ENCODE assay signal across 17 mouse cellular contexts in the genomic region with DNA sequence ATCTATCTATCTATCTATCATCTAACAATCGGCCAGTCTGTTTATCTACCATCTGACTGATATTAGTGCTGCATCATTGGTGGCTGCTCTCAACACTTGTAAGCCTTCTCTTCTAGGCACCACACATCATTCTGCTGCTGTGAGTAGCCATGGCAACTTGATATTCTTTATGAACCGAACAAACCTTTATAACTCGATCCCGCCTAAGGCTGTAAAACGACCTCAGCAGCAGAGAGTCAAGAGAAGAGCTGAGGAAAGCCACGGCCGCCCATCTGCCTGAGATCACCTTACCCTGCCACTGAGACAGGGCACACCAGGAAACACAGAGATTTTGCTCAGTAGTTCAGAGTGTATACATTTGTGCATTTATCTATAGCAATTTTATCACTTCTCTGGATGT.
DNase-seq lines count a peak whose midpoint lies in the region; ATAC-seq and TF ChIP-seq lines count a peak whose summit lies in the region.
"Had no signal": no experiment of that assay in that cellular context is flagged by ENCODE, and none has a peak within 500 bp of the region (broad histone marks: within the 10 kb centered on the region; RNA-seq: fewer than 3 reads in every experiment).

No protein-coding gene starts in this region.

- no peak overlapping the region for H3K4me3 ChIP-seq in forebrain, embryonic 14.5 days (ENCODE audit: low read depth, low read length)
- H3K4me3 ChIP-seq in forebrain, embryonic 11.5 days (ENCODE audit: low read depth, low read length) = no peak overlapping the region
- no peak overlapping the region for H3K4me3 ChIP-seq in kidney, embryonic 15.5 days (replicated peaks)
- no peak overlapping the region for H3K4me3 ChIP-seq in embryonic facial prominence, embryonic 11.5 days (ENCODE audit: low read depth, low read length)
- no peak overlapping the region for H3K4me3 ChIP-seq in midbrain, embryonic 16.5 days (ENCODE audit: low read depth, low read length)
- H3K4me3 ChIP-seq in liver, postnatal 0 days (ENCODE audit: low read depth, low read length) = no peak overlapping the region
- H3K4me3 ChIP-seq: embryonic facial prominence, embryonic 15.5 days; liver, embryonic 13.5 days; lung, embryonic 15.5 days had no signal

- DNase-seq in forebrain, embryonic 14.5 days (ENCODE audit: low spot score) = peak; percentile 25
- DNase-seq in forebrain, embryonic 11.5 days (ENCODE audit: low spot score) = no peak
- DNase-seq in kidney, postnatal 14 days = no peak
- peak; percentile 54 for DNase-seq in embryonic facial prominence, embryonic 11.5 days (ENCODE audit: low spot score)
- no peak for DNase-seq in liver, postnatal 0 days
- DNase-seq in gastrocnemius, postnatal 10 days = no peak
- DNase-seq: adrenal gland, adult 2 months; cerebellum, adult 9-11 months; kidney, adult 11 months; kidney, postnatal 25 days; liver, embryonic 13.5 days; right cerebral cortex, postnatal 14 days; thymus, postnatal 36 days had no signal

- TF ChIP-seq EP300 in liver, postnatal 0 days (IDR thresholded peaks at IDR 0.05; ENCODE audit: low read depth) = no peak

- no peaks in the 10 kb centered on the region for H3K36me3 ChIP-seq in forebrain, embryonic 14.5 days (ENCODE audit: control insufficient read depth, insufficient read depth, low read length)
- no peaks in the 10 kb centered on the region for H3K36me3 ChIP-seq in forebrain, embryonic 11.5 days (ENCODE audit: control insufficient read depth, insufficient read depth, low read length)
- H3K36me3 ChIP-seq in kidney, embryonic 15.5 days = no peaks in the 10 kb centered on the region
- H3K36me3 ChIP-seq in embryonic facial prominence, embryonic 11.5 days (replicated peaks; ENCODE audit: control insufficient read depth, insufficient read depth, low read depth, low read length) = no peaks in the 10 kb centered on the region
- H3K36me3 ChIP-seq in midbrain, embryonic 16.5 days (ENCODE audit: control insufficient read depth, insufficient read depth, low read length) = no peaks in the 10 kb centered on the region
- H3K36me3 ChIP-seq in liver, postnatal 0 days (replicated peaks; ENCODE audit: insufficient read depth, low read length) = no peaks in the 10 kb centered on the region
- H3K36me3 ChIP-seq: embryonic facial prominence, embryonic 15.5 days; liver, embryonic 13.5 days; lung, embryonic 15.5 days had no signal

- no peak for TF ChIP-seq CTCF in liver, postnatal 0 days (IDR thresholded peaks at IDR 0.05; ENCODE audit: low read depth)

- H3K9ac ChIP-seq in forebrain, embryonic 14.5 days (ENCODE audit: low read length) = no peak overlapping the region
- no peak overlapping the region for H3K9ac ChIP-seq in forebrain, embryonic 11.5 days (ENCODE audit: low read length)
- H3K9ac ChIP-seq in kidney, embryonic 15.5 days = no peak overlapping the region
- H3K9ac ChIP-seq in embryonic facial prominence, embryonic 11.5 days (replicated peaks; ENCODE audit: low read length) = no peak overlapping the region
- H3K9ac ChIP-seq in midbrain, embryonic 16.5 days (ENCODE audit: low read depth, low read length) = no peak overlapping the region
- no peak overlapping the region for H3K9ac ChIP-seq in liver, postnatal 0 days (replicated peaks)
- H3K9ac ChIP-seq: embryonic facial prominence, embryonic 15.5 days; liver, embryonic 13.5 days; lung, embryonic 15.5 days had no signal

- no peak overlapping the region for H3K27ac ChIP-seq in forebrain, embryonic 14.5 days (ENCODE audit: low read depth, low read length)
- no peak overlapping the region for H3K27ac ChIP-seq in forebrain, embryonic 11.5 days (ENCODE audit: low read depth, low read length)
- peak overlapping the region; percentile 66 for H3K27ac ChIP-seq in kidney, embryonic 15.5 days
- no peak overlapping the region for H3K27ac ChIP-seq in embryonic facial prominence, embryonic 11.5 days (replicated peaks; ENCODE audit: low read depth, low read length)
- peak overlapping the region; percentile 3 for H3K27ac ChIP-seq in midbrain, embryonic 16.5 days (ENCODE audit: low read length)
- no peak overlapping the region for H3K27ac ChIP-seq in liver, postnatal 0 days (ENCODE audit: low read depth)
- H3K27ac ChIP-seq: embryonic facial prominence, embryonic 15.5 days; liver, embryonic 13.5 days; lung, embryonic 15.5 days had no signal

- no peaks in the 10 kb centered on the region for H3K27me3 ChIP-seq in forebrain, embryonic 14.5 days (replicated peaks; ENCODE audit: control insufficient read depth, insufficient read depth, low read length)
- H3K27me3 ChIP-seq in forebrain, embryonic 11.5 days (ENCODE audit: control insufficient read depth, insufficient read depth, low read length) = no peaks in the 10 kb centered on the region
- H3K27me3 ChIP-seq in kidney, embryonic 15.5 days = no peaks in the 10 kb centered on the region
- H3K27me3 ChIP-seq in embryonic facial prominence, embryonic 11.5 days (ENCODE audit: control insufficient read depth, insufficient read depth, low read length) = no peaks in the 10 kb centered on the region
- no peaks in the 10 kb centered on the region for H3K27me3 ChIP-seq in midbrain, embryonic 16.5 days (ENCODE audit: control insufficient read depth, insufficient read depth, low read depth, low read length)
- no peaks in the 10 kb centered on the region for H3K27me3 ChIP-seq in liver, postnatal 0 days (ENCODE audit: insufficient read depth, low read length)
- H3K27me3 ChIP-seq: liver, embryonic 13.5 days had no signal

- 0 out of 2 replicates have a peak, but pooled peaks cover 7% of the 10 kb centered on the region for H3K9me3 ChIP-seq in forebrain, embryonic 14.5 days (replicated peaks; ENCODE audit: control insufficient read depth, low read length)
- H3K9me3 ChIP-seq in forebrain, embryonic 11.5 days (ENCODE audit: control insufficient read depth, low read length) = no peaks in the 10 kb centered on the region; the same call in 1 of the 2 replicates
- peaks cover 5% of the 10 kb centered on the region; the same call in 1 of the 2 replicates for H3K9me3 ChIP-seq in kidney, embryonic 15.5 days (replicated peaks)
- no peaks in the 10 kb centered on the region for H3K9me3 ChIP-seq in embryonic facial prominence, embryonic 11.5 days (replicated peaks; ENCODE audit: control insufficient read depth, low read length)
- peaks cover 4% of the 10 kb centered on the region for H3K9me3 ChIP-seq in midbrain, embryonic 16.5 days (replicated peaks; ENCODE audit: control insufficient read depth, low read length, poor library complexity, severe bottlenecking)
- no peaks in the 10 kb centered on the region for H3K9me3 ChIP-seq in liver, postnatal 0 days (ENCODE audit: low read length)
- H3K9me3 ChIP-seq: embryonic facial prominence, embryonic 15.5 days; liver, embryonic 13.5 days; lung, embryonic 15.5 days had no signal

- H3K4me1 ChIP-seq in forebrain, embryonic 14.5 days (ENCODE audit: control insufficient read depth, insufficient read depth, low read length) = no peaks in the 10 kb centered on the region
- H3K4me1 ChIP-seq in forebrain, embryonic 11.5 days (replicated peaks; ENCODE audit: control insufficient read depth, insufficient read depth, low read length) = no peaks in the 10 kb centered on the region; the same call in 1 of the 2 replicates
- H3K4me1 ChIP-seq in kidney, embryonic 15.5 days = peaks cover 17% of the 10 kb centered on the region
- no peaks in the 10 kb centered on the region for H3K4me1 ChIP-seq in embryonic facial prominence, embryonic 11.5 days (ENCODE audit: control insufficient read depth, insufficient read depth, low read length)
- peaks cover 2% of the 10 kb centered on the region; the same call in 1 of the 2 replicates for H3K4me1 ChIP-seq in midbrain, embryonic 16.5 days (ENCODE audit: control insufficient read depth, insufficient read depth, low read length)
- no peaks in the 10 kb centered on the region for H3K4me1 ChIP-seq in liver, postnatal 0 days (ENCODE audit: insufficient read depth)
- H3K4me1 ChIP-seq: liver, embryonic 13.5 days had no signal

- WGBS in forebrain, embryonic 14.5 days = 57% methylated on average over 7 of the region's 7 CpGs
- WGBS in forebrain, embryonic 11.5 days = 60% methylated on average over 7 of the region's 7 CpGs
- WGBS in kidney, embryonic 15.5 days = 35% methylated on average over 7 of the region's 7 CpGs
- 48% methylated on average over 7 of the region's 7 CpGs for WGBS in embryonic facial prominence, embryonic 11.5 days
- 50% methylated on average over 7 of the region's 7 CpGs for WGBS in midbrain, embryonic 16.5 days
- WGBS in liver, postnatal 0 days (ENCODE audit: insufficient replicate concordance) = 79% methylated on average over 7 of the region's 7 CpGs

- no peak overlapping the region for H3K4me2 ChIP-seq in forebrain, embryonic 14.5 days (ENCODE audit: low read length)
- no peak overlapping the region for H3K4me2 ChIP-seq in forebrain, embryonic 11.5 days (ENCODE audit: low read depth, low read length, severe bottlenecking)
- no peak overlapping the region for H3K4me2 ChIP-seq in kidney, embryonic 15.5 days
- no peak overlapping the region for H3K4me2 ChIP-seq in embryonic facial prominence, embryonic 11.5 days (ENCODE audit: low read depth, low read length)
- no peak overlapping the region for H3K4me2 ChIP-seq in midbrain, embryonic 16.5 days (ENCODE audit: low read length)
- H3K4me2 ChIP-seq in liver, postnatal 0 days (ENCODE audit: low read depth, low read length) = no peak overlapping the region
- H3K4me2 ChIP-seq: embryonic facial prominence, embryonic 15.5 days; liver, embryonic 13.5 days; lung, embryonic 15.5 days had no signal

- ATAC-seq in forebrain, embryonic 14.5 days = no peak
- no peak for ATAC-seq in forebrain, embryonic 11.5 days (replicated peaks; ENCODE audit: low FRiP score)
- no peak for ATAC-seq in kidney, embryonic 15.5 days (replicated peaks; ENCODE audit: low FRiP score)
- ATAC-seq in embryonic facial prominence, embryonic 11.5 days (replicated peaks; ENCODE audit: insufficient number of reproducible peaks, low FRiP score, low TSS enrichment, low read depth) = no peak
- peak; percentile 73 for ATAC-seq in midbrain, embryonic 16.5 days
- no peak for ATAC-seq in liver, postnatal 0 days

Comparison
In these comparisons a context has a peak if more than half of its experiments do, and no peak if none do; other contexts are left out.
1. DNase-seq: peak in forebrain, embryonic 14.5 days (single experiment) and embryonic facial prominence, embryonic 11.5 days (single experiment); none in forebrain, embryonic 11.5 days (single experiment), kidney, postnatal 14 days (single experiment), liver, postnatal 0 days (single experiment) and gastrocnemius, postnatal 10 days (single experiment).
2. H3K27ac ChIP-seq: peak in kidney, embryonic 15.5 days (single experiment) and midbrain, embryonic 16.5 days (single experiment); none in forebrain, embryonic 14.5 days (single experiment), forebrain, embryonic 11.5 days (single experiment), embryonic facial prominence, embryonic 11.5 days (single experiment) and liver, postnatal 0 days (single experiment).